Mouse (Mus musculus) MEL (cell line): ENCODE data around the gene Dennd2c. TPM values are rescaled to one million over a fixed set of nuclear protein-coding genes. Genes with fewer than 3 reads are reported as not detected.
A peak's percentile ranks its signal among the peaks of the same experiment; 100 is the strongest.

Experiments used
- DNase-seq: peaks from one replicate; pipeline ENCODE4 v3.0.0; 2011; ENCODE audit warnings: low read depth, low spot score
- H3K27ac ChIP-seq: 2 replicates; pipeline ENCODE4 v1.5.1; 2012; ENCODE audit warnings: low read depth, mild to moderate bottlenecking, control low read depth, low read length, moderate library complexity; ENCODE audit not compliant: control insufficient read depth
- H3K27me3 ChIP-seq, 2 experiments: fragments of 150-350 bp in 1 of 2; sonication (generic) in 1 of 2; 2 replicates each; pipeline ENCODE4 v1.6.1; 2012; ENCODE audit warnings: low read length in 2 of 2, mild to moderate bottlenecking in 2 of 2, improper control_type of control experiment in 1 of 2, moderate library complexity in 1 of 2; ENCODE audit not compliant: insufficient read depth in 2 of 2, control insufficient read depth in 1 of 2
- H3K36me3 ChIP-seq, 2 experiments: 2 replicates each; pipeline ENCODE4 v1.6.1; 2012 to 2014; ENCODE audit warnings: low read length in 2 of 2, improper control_type of control experiment in 1 of 2, inconsistent platforms in 1 of 2, mild to moderate bottlenecking in 1 of 2; ENCODE audit not compliant: insufficient read depth in 2 of 2, control insufficient read depth in 1 of 2
- H3K4me1 ChIP-seq, 2 experiments: fragments of 150-350 bp in 1 of 2; sonication (generic) in 1 of 2; 2 replicates each; pipeline ENCODE4 v1.6.1; 2012; ENCODE audit warnings: low read length in 2 of 2, improper control_type of control experiment in 1 of 2, mild to moderate bottlenecking in 1 of 2; ENCODE audit not compliant: insufficient read depth in 2 of 2, control insufficient read depth in 1 of 2
- H3K4me3 ChIP-seq, 2 experiments: fragments of 150-350 bp in 1 of 2; sonication (generic) in 1 of 2; 2 replicates each; pipeline ENCODE4 v1.5.1; 2012; ENCODE audit warnings: low read depth in 2 of 2, low read length in 2 of 2, mild to moderate bottlenecking in 2 of 2, moderate library complexity in 2 of 2, control low read depth in 1 of 2, improper control_type of control experiment in 1 of 2; ENCODE audit not compliant: control insufficient read depth in 1 of 2, insufficient read depth in 1 of 2
- H3K79me2 ChIP-seq: 2 replicates; pipeline ENCODE4 v1.6.1; 2012; ENCODE audit warnings: mild to moderate bottlenecking, low read length, moderate library complexity; ENCODE audit not compliant: control insufficient read depth, poor library complexity, insufficient read depth
- H3K9ac ChIP-seq: 2 replicates; pipeline ENCODE4 v1.6.1; 2012; ENCODE audit warnings: low read depth, mild to moderate bottlenecking, control low read depth, low read length, moderate library complexity; ENCODE audit not compliant: control insufficient read depth, poor library complexity, severe bottlenecking
- H3K9me3 ChIP-seq: fragments of 150-350 bp; sonication (generic); replicated peaks from 2 replicates; pipeline ENCODE4 v1.6.1; 2012; ENCODE audit warnings: mild to moderate bottlenecking, low read length, improper control_type of control experiment, moderate library complexity; ENCODE audit not compliant: insufficient read depth
- BHLHE40 ChIP-seq: IDR thresholded peaks from 2 replicates; pipeline ENCODE4 v1.6.1; 2012; ENCODE audit warnings: low read depth, mild to moderate bottlenecking, inconsistent platforms, low read length, improper control_type of control experiment, borderline replicate concordance
- CHD1 ChIP-seq: IDR thresholded peaks from 2 replicates; pipeline ENCODE4 v1.6.1; 2012; ENCODE audit warnings: low read depth, mild to moderate bottlenecking, inconsistent platforms, low read length, improper control_type of control experiment
- E2F4 ChIP-seq: IDR thresholded peaks from 2 replicates; pipeline ENCODE4 v1.6.1; 2011; ENCODE audit warnings: low read depth, low read length, improper control_type of control experiment, borderline replicate concordance
- ELF1 ChIP-seq: IDR thresholded peaks from 2 replicates; pipeline ENCODE4 v1.6.1; 2014; ENCODE audit warnings: low read depth, mild to moderate bottlenecking, inconsistent platforms, low read length, improper control_type of control experiment, moderate library complexity
- EP300 ChIP-seq, 2 experiments: IDR thresholded peaks; 2 replicates each; pipeline ENCODE4 v1.6.1; 2011; ENCODE audit warnings: improper control_type of control experiment in 2 of 2, low read length in 2 of 2, low read depth in 1 of 2, mild to moderate bottlenecking in 1 of 2
- ETS1 ChIP-seq: IDR thresholded peaks from 2 replicates; pipeline ENCODE4 v1.6.1; 2012; ENCODE audit warnings: low read depth, mild to moderate bottlenecking, inconsistent platforms, low read length, improper control_type of control experiment, moderate library complexity
- GABPA ChIP-seq: IDR thresholded peaks from 2 replicates; pipeline ENCODE4 v1.6.1; 2012; ENCODE audit warnings: low read depth, mild to moderate bottlenecking, inconsistent platforms, low read length, improper control_type of control experiment, moderate library complexity
- GATA1 ChIP-seq: IDR thresholded peaks from 2 replicates; pipeline ENCODE4 v1.6.1; 2011; ENCODE audit warnings: low read depth, low read length, improper control_type of control experiment
- HCFC1 ChIP-seq: IDR thresholded peaks from 2 replicates; pipeline ENCODE4 v1.6.1; 2012; ENCODE audit warnings: low read depth, mild to moderate bottlenecking, inconsistent platforms, low read length, improper control_type of control experiment, moderate library complexity
- KAT2A ChIP-seq: conservative IDR thresholded peaks from 2 replicates; pipeline ENCODE4 v1.6.1; 2012; ENCODE audit warnings: low read depth, low read length, improper control_type of control experiment, inconsistent platforms
- MYB ChIP-seq: IDR thresholded peaks from 2 replicates; pipeline ENCODE4 v1.6.1; 2011; ENCODE audit warnings: mild to moderate bottlenecking, low read depth, low read length, improper control_type of control experiment
- NRF1 ChIP-seq: IDR thresholded peaks from 2 replicates; pipeline ENCODE4 v1.6.1; 2014; ENCODE audit warnings: low read depth, mild to moderate bottlenecking, inconsistent platforms, low read length, improper control_type of control experiment, moderate library complexity; ENCODE audit not compliant: poor library complexity, insufficient read depth, severe bottlenecking
- POLR2AphosphoS5 ChIP-seq: IDR thresholded peaks from 2 replicates; pipeline ENCODE4 v1.6.1; 2012; ENCODE audit warnings: low read depth, borderline replicate concordance, mild to moderate bottlenecking, inconsistent platforms, low read length, moderate library complexity, mixed read lengths
- UBTF ChIP-seq: IDR thresholded peaks from 2 replicates; pipeline ENCODE4 v1.6.1; 2012; ENCODE audit warnings: low read depth, mild to moderate bottlenecking, inconsistent platforms, low read length, improper control_type of control experiment, moderate library complexity, borderline replicate concordance; ENCODE audit not compliant: insufficient read depth
- polyA plus RNA-seq, 2 experiments: library from polyadenylated mRNA; stranded (reverse) in 1 of 2; unstranded in 1 of 2; fragments of >175 nt in 1 of 2; fragments of >200 nt in 1 of 2; gene quantifications; 2 replicates each; pipeline versions ENCODE4 v1.2.1 to v1.2.4; 2012; ENCODE audit warnings: low replicate concordance in 2 of 2, low read depth in 1 of 2; ENCODE audit not compliant: insufficient read length in 2 of 2, insufficient read depth in 1 of 2, missing spikeins in 1 of 2
- total RNA-seq: library from RNA; depleted of rRNA; stranded (reverse); fragments of 300-350 nt; gene quantifications from 2 replicates; pipeline ENCODE4 v1.2.3, GENCODE M21; 2012

Dennd2c gene
- total and polyA plus RNA-seq, 3 experiments = 5.0 to 8.0 TPM; not detected in 1

- DNase-seq = no peak
- Histone ChIP-seq H3K4me1 (peaks cover 4 to 12% of the 10 kb centered on the region in 2 experiments), H3K79me2 (no peaks in the 10 kb centered on the region; the same call in none of the 2 replicates), H3K9me3 (no peaks in the 10 kb centered on the region), H3K4me3 (no peak overlapping the region), H3K36me3 (peaks cover 0 to 15% of the 10 kb centered on the region in 2 experiments; a peak in 2 of 4 replicates), H3K27ac (no peak overlapping the region), H3K27me3 (no peaks in the 10 kb centered on the region), H3K9ac (no peak overlapping the region)
- TF ChIP-seq GABPA (no peak), UBTF (no peak), CHD1 (no peak), POLR2AphosphoS5 (no peak), ETS1 (no peak), MYB (no peak), KAT2A (no peak), ELF1 (no peak), GATA1 (no peak), NRF1 (no peak), E2F4 (no peak), HCFC1 (no peak)
Observed at GRCm38 (mm10) chr3:103107565-103108240, 5.3 kb downstream of the Dennd2c start.

GRCm38 (mm10) chr3:103112216-103112615 is 9.8 kb downstream of the Dennd2c start:
- no peaks in the 10 kb centered on the region; the same call in 1 of the 2 replicates for H3K79me2 ChIP-seq
- no peaks in the 10 kb centered on the region for H3K9me3 ChIP-seq
- no peak overlapping the region for H3K4me3 ChIP-seq
- no peak overlapping the region for H3K27ac ChIP-seq
- H3K36me3 ChIP-seq = peaks cover 0 to 10% of the 10 kb centered on the region in 2 experiments; a peak in 2 of 4 replicates
- peak in 1 of 2 experiments; percentile 35; a peak in 1 of 4 replicates for TF ChIP-seq EP300 (IDR thresholded peaks at IDR 0.05; ENCODE audit: low read depth in 1 of 2, low read length in 2 of 2)
- no peak for TF ChIP-seq CHD1
- peaks cover 4 to 13% of the 10 kb centered on the region in 2 experiments for H3K4me1 ChIP-seq
- peak; percentile 72 for DNase-seq
- no peaks in the 10 kb centered on the region for H3K27me3 ChIP-seq
- no peak overlapping the region for H3K9ac ChIP-seq

- H3K4me1 ChIP-seq = peaks cover 0 to 4% of the 10 kb centered on the region in 2 experiments; a peak in 1 of 4 replicates
- no peak for TF ChIP-seq BHLHE40
Observed at GRCm38 (mm10) chr3:103123636-103124035, 21.2 kb downstream of the Dennd2c start.

More at GRCm38 (mm10) chr3:103123636-103124035, 21.2 kb downstream of the Dennd2c start:
- H3K27ac ChIP-seq = no peak overlapping the region
- H3K9ac ChIP-seq = no peak overlapping the region
- no peaks in the 10 kb centered on the region; a peak in 2 of 4 replicates for H3K36me3 ChIP-seq
- H3K4me3 ChIP-seq = no peak overlapping the region
- no peak for DNase-seq
- H3K27me3 ChIP-seq = no peaks in the 10 kb centered on the region
- H3K9me3 ChIP-seq = no peaks in the 10 kb centered on the region
- no peaks in the 10 kb centered on the region for H3K79me2 ChIP-seq
